Mouse (Mus musculus) heart, postnatal 0 days (tissue): ENCODE results near the gene S100a2.

ENCODE experiments used
- CTCF ChIP-seq: IDR thresholded peaks from 2 replicates; pipeline ENCODE4 v1.5.1; 2016; ENCODE audit warnings: antibody characterized with exemption, control low read depth, low read depth
- EP300 ChIP-seq: IDR thresholded peaks from 2 replicates; pipeline ENCODE4 v1.6.1; 2016; ENCODE audit warnings: antibody characterized with exemption, low read depth

GRCm38 (mm10) chr3:90549676-90550420 lies 40.2 kb upstream of the S100a2 start:
- TF ChIP-seq CTCF, result no peak
- TF ChIP-seq EP300, result no peak
